Mouse (Mus musculus) kidney, postnatal 0 days (tissue): ENCODE data around the gene Atg7. TPM values are rescaled to one million over a fixed set of nuclear protein-coding genes. Genes with fewer than 3 reads are reported as not detected.
A peak's percentile ranks its signal among the peaks of the same experiment; 100 is the strongest.

Source experiments
- ATAC-seq: fragments of 200-750 bp; cut with Nextera tagmentation; replicated peaks from 2 replicates; pipeline ENCODE4 v1.8.0; 2017; ENCODE audit warnings: low read depth, moderate number of reproducible peaks, moderate TSS enrichment, moderate library complexity; ENCODE audit not compliant: low FRiP score
- DNase-seq: peaks from one replicate; pipeline ENCODE4 v3.0.0-alpha.2; 2016; ENCODE audit warnings: low spot score
- H3K27ac ChIP-seq: fragments of 300-500 bp; sonication (generic); 2 replicates; pipeline ENCODE4 v1.5.1; 2014; ENCODE audit warnings: mild to moderate bottlenecking
- H3K27me3 ChIP-seq: fragments of 300-500 bp; sonication (generic); 2 replicates; pipeline ENCODE4 v1.6.1; 2014; ENCODE audit warnings: low read length, mixed read lengths; ENCODE audit not compliant: insufficient read depth
- H3K36me3 ChIP-seq: fragments of 300-500 bp; sonication (generic); 2 replicates; pipeline ENCODE4 v1.6.1; 2014; ENCODE audit warnings: low read length, mixed read lengths; ENCODE audit not compliant: insufficient read depth
- H3K4me1 ChIP-seq: fragments of 300-500 bp; sonication (generic); replicated peaks from 2 replicates; pipeline ENCODE4 v1.6.1; 2014; ENCODE audit warnings: antibody characterized with exemption, low read length, mixed read lengths; ENCODE audit not compliant: insufficient read depth
- H3K4me2 ChIP-seq: fragments of 300-500 bp; sonication (generic); 2 replicates; pipeline ENCODE4 v1.6.1; 2014; ENCODE audit warnings: mild to moderate bottlenecking, low read length, moderate library complexity, mixed read lengths
- H3K4me3 ChIP-seq: fragments of 300-500 bp; sonication (generic); replicated peaks from 2 replicates; pipeline ENCODE4 v1.5.1; 2014; ENCODE audit warnings: low read depth, low read length
- H3K9ac ChIP-seq: fragments of 300-500 bp; sonication (generic); 2 replicates; pipeline ENCODE4 v1.6.1; 2014; ENCODE audit warnings: low read depth, low read length
- H3K9me3 ChIP-seq: fragments of 300-500 bp; sonication (generic); replicated peaks from 2 replicates; pipeline ENCODE4 v1.6.1; 2016; ENCODE audit warnings: low read length, inconsistent platforms, mixed read lengths
- CTCF ChIP-seq: IDR thresholded peaks from 2 replicates; pipeline ENCODE4 v1.5.1; 2016; ENCODE audit warnings: antibody characterized with exemption, low read depth, mild to moderate bottlenecking, moderate library complexity
- WGBS: fragments of 180-500 bp; shearing (Covaris S2); extraction: QIAGEN DNeasy Blood & Tissue Kit; methylation state at CpG from one replicate; pipeline ENCODE4 v1.1.7; 2014; 5-methylcytosine and 5-hydroxymethylcytosine counted together
- polyA plus RNA-seq: library from polyadenylated mRNA; unstranded; fragments of >200 nt; fragmentation: Nextera tagmentation; extraction: Ambion mirVana; gene quantifications from 2 replicates; pipeline ENCODE4 v1.2.1, GENCODE M21; 2015

The Atg7 gene
- polyA plus RNA-seq, 1 experiment from 2014 or later = 19.7 TPM

DNA sequence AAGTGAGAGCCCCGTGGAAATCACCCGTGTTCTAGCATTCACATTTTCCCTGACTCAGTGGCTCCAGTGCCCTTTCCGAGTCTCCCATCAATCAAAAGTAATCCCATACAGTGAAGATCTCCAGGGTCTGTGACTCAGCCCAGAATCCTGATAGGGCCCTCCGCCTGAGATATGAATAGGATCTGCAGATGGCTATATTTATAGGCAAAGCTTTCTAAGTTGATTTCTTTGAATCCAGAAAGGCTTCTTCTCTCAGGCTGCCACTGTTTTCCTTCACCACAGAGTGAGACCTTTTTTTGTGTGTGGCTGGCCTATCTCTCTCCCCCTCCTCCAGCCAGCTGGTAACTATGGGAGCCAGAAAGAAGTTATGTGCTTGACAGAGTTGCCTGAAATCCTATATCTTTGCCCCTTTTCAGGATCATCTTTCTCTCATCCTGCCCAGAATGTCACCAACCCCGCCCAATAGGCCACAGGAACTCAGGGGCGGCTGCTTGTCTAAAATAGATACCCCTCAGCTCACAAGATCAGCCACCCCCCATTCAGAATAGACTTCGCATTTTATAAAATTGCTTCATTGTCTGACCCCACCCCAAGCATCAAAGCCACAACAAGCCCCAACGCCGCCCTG, 190.3 kb downstream of the Atg7 start:
- whole genome bisulfite sequencing = 51% methylated on average over 9 of the region's 9 CpGs
- peaks cover 36% of the 10 kb centered on the region for H3K4me1 ChIP-seq

DNA sequence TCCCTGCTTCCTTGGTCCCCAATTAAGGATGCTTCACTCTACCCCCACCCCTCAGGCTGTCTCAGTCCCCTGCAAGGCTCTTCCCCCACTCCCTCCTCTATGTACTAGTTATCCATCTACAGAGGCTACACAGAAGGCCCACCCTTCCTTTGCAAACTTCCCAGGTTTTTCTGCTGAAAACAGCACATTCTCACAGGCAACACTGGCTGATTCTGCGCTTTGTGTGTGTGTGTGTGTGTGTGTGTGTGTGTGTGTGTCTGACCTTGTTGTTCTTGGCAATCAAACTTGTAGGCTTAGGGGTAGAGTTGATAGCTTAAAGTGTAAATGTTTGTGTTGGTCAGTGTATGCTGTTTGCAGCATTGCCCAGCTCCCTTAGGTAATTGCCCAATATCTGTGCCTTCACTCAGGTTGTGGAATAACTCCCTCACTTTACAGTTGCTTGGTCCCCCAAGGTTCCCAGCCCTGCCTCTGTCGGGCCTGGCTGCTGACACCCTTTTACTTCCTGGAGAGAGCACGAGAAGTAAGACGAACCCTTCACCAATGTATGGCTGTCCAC, 191.0 kb downstream of the Atg7 start:
- Histone ChIP-seq H3K9ac (no peak overlapping the region), H3K27ac (no peak overlapping the region), H3K36me3 (no peaks in the 10 kb centered on the region), H3K4me3 (no peak overlapping the region), H3K27me3 (no peaks in the 10 kb centered on the region), H3K4me2 (no peak overlapping the region), H3K4me1 (peaks cover 37% of the 10 kb centered on the region), H3K9me3 (no peaks in the 10 kb centered on the region)
- DNase-seq (peak; percentile 65), ATAC-seq (peak; percentile 74)
- 26% methylated on average over 4 of the region's 4 CpGs for WGBS
- no peak for TF ChIP-seq CTCF

More for the DNA sequence above, 190.3 kb downstream of the Atg7 start:
- no peaks in the 10 kb centered on the region for H3K9me3 ChIP-seq
- TF ChIP-seq CTCF = no peak
- no peak overlapping the region for H3K27ac ChIP-seq
- no peak overlapping the region for H3K4me3 ChIP-seq
- H3K27me3 ChIP-seq = no peaks in the 10 kb centered on the region
- no peaks in the 10 kb centered on the region for H3K36me3 ChIP-seq
- ATAC-seq = no peak
- DNase-seq = peak; percentile 85
- no peak overlapping the region for H3K9ac ChIP-seq
- no peak overlapping the region for H3K4me2 ChIP-seq

GRCm38 (mm10) chr6:114835344-114835743, 192.4 kb downstream of the Atg7 start:
- Histone ChIP-seq H3K4me2 (no peak overlapping the region), H3K9ac (no peak overlapping the region), H3K36me3 (no peaks in the 10 kb centered on the region), H3K27ac (peak overlapping the region; percentile 64), H3K27me3 (no peaks in the 10 kb centered on the region), H3K4me1 (peaks cover 50% of the 10 kb centered on the region), H3K4me3 (no peak overlapping the region), H3K9me3 (no peaks in the 10 kb centered on the region)
- ATAC-seq = no peak
- WGBS = 49% methylated on average over 7 of the region's 7 CpGs
- TF ChIP-seq CTCF = no peak
- DNase-seq = peak; percentile 61

- no peaks in the 10 kb centered on the region for H3K36me3 ChIP-seq
- no peak overlapping the region for H3K4me3 ChIP-seq
- ATAC-seq (no peak), DNase-seq (no peak)
- H3K9me3 ChIP-seq = no peaks in the 10 kb centered on the region
- H3K27ac ChIP-seq = peak overlapping the region; percentile 64
- 35% methylated on average over 1 of the region's 1 CpGs for WGBS
- no peaks in the 10 kb centered on the region for H3K27me3 ChIP-seq
- H3K9ac ChIP-seq = no peak overlapping the region
- peaks cover 54% of the 10 kb centered on the region for H3K4me1 ChIP-seq
- no peak overlapping the region for H3K4me2 ChIP-seq
- no peak for TF ChIP-seq CTCF
These were observed 192.9 kb downstream of the Atg7 start for GRCm38 (mm10) chr6:114835752-114836151.

DNA sequence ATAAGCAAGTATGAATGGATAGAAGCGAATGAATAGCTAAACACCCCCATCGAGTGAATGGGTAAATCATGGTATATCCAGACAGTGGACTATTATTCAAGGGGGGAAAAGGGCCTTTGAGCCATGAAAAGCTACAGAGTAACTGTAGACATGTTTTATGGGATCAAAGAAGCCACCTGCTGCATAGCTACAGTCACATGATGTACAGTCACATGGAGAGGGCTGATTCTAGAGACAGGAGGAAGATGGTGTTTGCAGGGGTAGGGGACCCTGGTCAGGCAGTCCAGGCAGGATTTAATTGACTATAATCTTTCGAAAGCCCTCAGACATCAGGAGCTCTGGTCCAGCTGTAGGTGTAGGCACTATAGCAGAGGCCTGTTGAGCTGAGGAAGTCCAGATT, 193.5 kb downstream of the Atg7 start:
- H3K4me3 ChIP-seq = no peak overlapping the region
- H3K4me2 ChIP-seq = no peak overlapping the region
- H3K9ac ChIP-seq = no peak overlapping the region
- H3K4me1 ChIP-seq = peaks cover 61% of the 10 kb centered on the region
- ATAC-seq = no peak
- 74% methylated on average over 3 of the region's 3 CpGs for WGBS
- DNase-seq = no peak
- TF ChIP-seq CTCF = no peak
- H3K27me3 ChIP-seq = no peaks in the 10 kb centered on the region
- H3K27ac ChIP-seq = no peak overlapping the region
- no peaks in the 10 kb centered on the region for H3K9me3 ChIP-seq
- H3K36me3 ChIP-seq = no peaks in the 10 kb centered on the region

DNA sequence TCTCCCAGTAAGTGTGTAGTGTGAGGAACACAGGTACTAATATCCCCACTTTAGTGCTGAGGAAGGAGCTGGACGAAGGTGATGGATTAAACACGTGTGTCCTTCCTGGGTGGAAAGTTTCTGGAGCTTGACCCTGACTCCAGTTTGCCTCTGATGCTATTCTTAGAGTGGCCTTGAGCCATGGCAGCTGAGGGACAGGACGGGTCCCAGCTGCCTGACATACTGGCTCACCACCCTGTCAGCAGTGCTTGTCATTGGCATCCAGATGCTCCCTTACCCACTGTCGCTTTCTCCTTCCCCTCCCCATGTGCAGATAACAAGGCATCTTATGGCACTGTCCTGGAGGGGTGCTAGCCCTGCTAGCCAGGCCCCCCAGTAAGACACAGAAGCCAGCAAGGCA, 196.0 kb downstream of the Atg7 start:
- H3K9me3 ChIP-seq = no peaks in the 10 kb centered on the region
- H3K4me3 ChIP-seq = no peak overlapping the region
- H3K4me1 ChIP-seq = peaks cover 49% of the 10 kb centered on the region
- ATAC-seq = no peak
- TF ChIP-seq CTCF = no peak
- H3K36me3 ChIP-seq = no peaks in the 10 kb centered on the region
- 55% methylated on average over 4 of the region's 4 CpGs for WGBS
- H3K4me2 ChIP-seq = no peak overlapping the region
- no peaks in the 10 kb centered on the region for H3K27me3 ChIP-seq
- H3K9ac ChIP-seq = no peak overlapping the region
- no peak for DNase-seq
- H3K27ac ChIP-seq = peak overlapping the region; percentile 54; the same call in 1 of the 2 replicates
